Comparison of ENCODE assay signal across 29 mouse cellular contexts in genomic region chr8:61121631-61122030, GRCm38 (mm10).
DNase-seq lines count a peak whose midpoint lies in the region; TF ChIP-seq lines count a peak whose summit lies in the region.
"Had no signal": no experiment of that assay in that cellular context is flagged by ENCODE, and none has a peak within 500 bp of the region (broad histone marks: within the 10 kb centered on the region; RNA-seq: fewer than 3 reads in every experiment).

No protein-coding gene starts in this region.

- intact Hi-C loops in left cerebral cortex, postnatal 4 days (cut with DNase I), result no loop called here

- no peak overlapping the region for H3K4me3 ChIP-seq in cerebellum, adult 2 months (replicated peaks; ENCODE audit: insufficient read depth, low read depth, low read length)
- H3K4me3 ChIP-seq: embryonic facial prominence, embryonic 12.5 days; forebrain, embryonic 15.5 days; gastrocnemius, adult 2 months; heart, embryonic 15.5 days; hindbrain, embryonic 12.5 days; intestine, embryonic 15.5 days; midbrain, embryonic 13.5 days; neural tube, embryonic 13.5 days had no signal

- no peaks in the 10 kb centered on the region for H3K27me3 ChIP-seq in cerebellum, adult 2 months (ENCODE audit: control insufficient read depth, insufficient read depth, low read length)
- H3K27me3 ChIP-seq: embryonic facial prominence, embryonic 12.5 days; forebrain, embryonic 15.5 days; heart, embryonic 15.5 days; hindbrain, embryonic 12.5 days; intestine, embryonic 15.5 days; midbrain, embryonic 13.5 days; neural tube, embryonic 13.5 days had no signal

- no peaks in the 10 kb centered on the region for H3K4me1 ChIP-seq in cerebellum, adult 2 months (ENCODE audit: control insufficient read depth, insufficient read depth, low read length)
- H3K4me1 ChIP-seq: embryonic facial prominence, embryonic 12.5 days; forebrain, embryonic 15.5 days; heart, embryonic 15.5 days; hindbrain, embryonic 12.5 days; intestine, embryonic 15.5 days; midbrain, embryonic 13.5 days; neural tube, embryonic 13.5 days had no signal

- DNase-seq in frontal cortex, adult 2 months (ENCODE audit: extremely low spot score in 1 of 2, low spot score in 1 of 2), result peak; percentile 53 to 64
- DNase-seq in frontal cortex, postnatal 25 days (ENCODE audit: low spot score in 2 of 2), result no peak
- DNase-seq in left cerebral cortex, adult 11 months (ENCODE audit: low spot score), result peak; percentile 12
- no peak for DNase-seq in left cerebral cortex, postnatal 4 days
- peak; percentile 48 to 49 for DNase-seq in left cerebral cortex, adult 9 months (ENCODE audit: low spot score in 2 of 2)
- peak; percentile 21 to 67 for DNase-seq in right cerebral cortex, postnatal 36 days (ENCODE audit: low spot score in 2 of 2)
- no peak for DNase-seq in cerebellum, adult 2 months
- DNase-seq: adrenal gland, adult 8-10 months; cerebellum, adult 11 months; cerebellum, adult 9-11 months; embryo, embryonic 11 days; gastrocnemius, adult 2 months; gastrocnemius, postnatal 36 days; kidney, adult 2 months; kidney, postnatal 36 days; liver; lung, adult 2 months; lung, postnatal 10 days; thymus, postnatal 4 days had no signal

- WGBS in cerebellum, adult 2 months, result 97% methylated on average over 1 of the region's 1 CpGs

- no peak for TF ChIP-seq POLR2A in cerebellum, adult 2 months (IDR thresholded peaks at IDR 0.05; ENCODE audit: borderline replicate concordance, insufficient read depth, low read length)

- H3K27ac ChIP-seq in cerebellum, adult 2 months (ENCODE audit: insufficient read depth, low read length), result no peak overlapping the region
- H3K27ac ChIP-seq: embryonic facial prominence, embryonic 12.5 days; forebrain, embryonic 15.5 days; gastrocnemius, adult 2 months; heart, embryonic 15.5 days; hindbrain, embryonic 12.5 days; hindbrain, postnatal 0 days; intestine, embryonic 15.5 days; liver, embryonic 14.5 days; macrophage; midbrain, embryonic 13.5 days; neural tube, embryonic 13.5 days had no signal

- TF ChIP-seq CTCF in cerebellum, adult 2 months (IDR thresholded peaks at IDR 0.05; ENCODE audit: borderline replicate concordance, insufficient read depth, low read depth, low read length), result no peak

Comparison
In these comparisons a context has a peak if more than half of its experiments do, and no peak if none do; other contexts are left out.
1. DNase-seq: peak in frontal cortex, adult 2 months (2 of 2), left cerebral cortex, adult 11 months (single experiment), left cerebral cortex, adult 9 months (2 of 2) and right cerebral cortex, postnatal 36 days (2 of 2); none in frontal cortex, postnatal 25 days (0 of 2), left cerebral cortex, postnatal 4 days (single experiment) and cerebellum, adult 2 months (0 of 2).